Mouse (Mus musculus): Measurements from ENCODE around the gene Pdzd2. TPM values are rescaled to one million over a fixed set of nuclear protein-coding genes. Genes with fewer than 3 reads are reported as not detected.

The Pdzd2 gene
- total RNA-seq, 2 experiments from 2014 or later = 44.1 to 71.4 TPM

DNA sequence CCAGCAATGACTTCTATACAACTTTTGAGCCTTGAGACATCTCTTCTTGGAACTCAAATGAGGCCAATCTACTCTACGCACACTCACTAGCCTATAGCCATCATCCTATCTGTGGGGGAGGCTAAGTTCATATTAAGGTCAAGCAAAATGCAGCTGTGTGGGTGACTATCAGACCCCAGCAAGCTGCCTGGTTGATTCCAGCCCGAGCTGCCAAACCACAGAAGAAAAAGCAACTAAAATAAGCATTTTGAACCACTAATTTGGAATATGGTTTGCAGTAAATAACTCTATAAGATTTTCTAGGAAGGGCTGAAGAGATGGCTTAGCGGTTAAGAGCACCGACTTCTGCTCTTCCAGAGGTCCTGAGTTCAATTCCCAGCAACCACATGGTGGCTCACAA lies 429.0 kb downstream of the Pdzd2 start:
- no peak for DNase-seq

Small RNA genes lying within 50 kb of the gene (microRNA-seq; reads per million reads assigned to microRNA genes)
- gene Gm24135 (0 reads per million in 2 experiments), gene Gm24302 (0 reads per million in 2 experiments)

Other genes starting within 250 kb of the Pdzd2 start
- 10 to 100 TPM; 26.7 to 31.5 TPM for gene 6030458C11Rik, start 84.7 kb upstream of the Pdzd2 start, total RNA-seq (2021)
- 10 to 100 TPM; 84.6 to 85.6 TPM for gene Drosha, start 84.9 kb upstream of the Pdzd2 start, total RNA-seq (2021)